Mouse (Mus musculus): ENCODE measurements around the gene Med25. TPM values are rescaled to one million over a fixed set of nuclear protein-coding genes. Genes with fewer than 3 reads are reported as not detected.
"Not testable (repeated sequence)": the region's sequence is repeated elsewhere in the genome, so short reads cannot be mapped to it uniquely, and the experiment has no call there.

Med25 gene
- polyA plus RNA-seq, 1 experiment from 2014 or later, result 220 TPM

- Histone ChIP-seq H3K4me1 (peaks cover 76% of the 10 kb centered on the region), H3K36me3 (peaks cover 59% of the 10 kb centered on the region), H3K9me3 (replicated peaks) (no peaks in the 10 kb centered on the region), H3K27ac (replicated peaks) (0 out of 2 replicates have a peak overlapping the region, but pooled peaks have one; percentile 95), H3K4me3 (peak overlapping the region; percentile 90), H3K27me3 (ENCODE audit: low read depth, poor library complexity, severe bottlenecking) (no peaks in the 10 kb centered on the region)
- no peak for DNase-seq (ENCODE audit: low spot score)
- 92% methylated on average over 7 of the region's 7 CpGs for WGBS
These were observed 2.3 kb downstream of the Med25 start for GRCm38 (mm10) chr7:44890180-44890579.

- Histone ChIP-seq H3K9me3 (replicated peaks) (no peaks in the 10 kb centered on the region), H3K27ac (replicated peaks) (no peak overlapping the region; the same call in 1 of the 2 replicates), H3K4me3 (0 out of 2 replicates have a peak overlapping the region, but pooled peaks have one; percentile 9), H3K4me1 (peaks cover 59% of the 10 kb centered on the region), H3K27me3 (ENCODE audit: low read depth, poor library complexity, severe bottlenecking) (no peaks in the 10 kb centered on the region), H3K36me3 (peaks cover 76% of the 10 kb centered on the region)
- 96% methylated on average over 13 of the region's 13 CpGs for WGBS
- no peak for DNase-seq (ENCODE audit: low spot score)
These were observed 4.0 kb downstream of the Med25 start for GRCm38 (mm10) chr7:44888256-44889105.

- Histone ChIP-seq H3K9me3 (replicated peaks) (no peaks in the 10 kb centered on the region), H3K36me3 (peaks cover 91% of the 10 kb centered on the region), H3K4me1 (peaks cover 53% of the 10 kb centered on the region), H3K27me3 (ENCODE audit: low read depth, poor library complexity, severe bottlenecking) (no peaks in the 10 kb centered on the region), H3K4me3 (no peak overlapping the region), H3K27ac (replicated peaks) (no peak overlapping the region)
- no peak for DNase-seq (ENCODE audit: low spot score)
- WGBS, result 91% methylated on average over 7 of the region's 7 CpGs
These were observed 5.5 kb downstream of the Med25 start for GRCm38 (mm10) chr7:44886964-44887363.

- H3K27ac ChIP-seq (replicated peaks), result no peak overlapping the region
- H3K27me3 ChIP-seq (ENCODE audit: low read depth, poor library complexity, severe bottlenecking), result no peaks in the 10 kb centered on the region
- H3K36me3 ChIP-seq, result peaks cover 100% of the 10 kb centered on the region
- H3K4me1 ChIP-seq, result peaks cover 34% of the 10 kb centered on the region
- DNase-seq (ENCODE audit: low spot score), result no peak
- 98% methylated on average over 5 of the region's 5 CpGs for WGBS
- no peak overlapping the region for H3K4me3 ChIP-seq
- no peaks in the 10 kb centered on the region for H3K9me3 ChIP-seq (replicated peaks)
These were observed 7.9 kb downstream of the Med25 start for GRCm38 (mm10) chr7:44884637-44885036.

GRCm38 (mm10) chr7:44883036-44883435 lies 9.5 kb downstream of the Med25 start:
- H3K4me3 ChIP-seq, result no peak overlapping the region
- WGBS, result 93% methylated on average over 3 of the region's 3 CpGs
- H3K36me3 ChIP-seq, result peaks cover 100% of the 10 kb centered on the region
- H3K4me1 ChIP-seq, result peaks cover 19% of the 10 kb centered on the region
- no peak overlapping the region for H3K27ac ChIP-seq (replicated peaks)
- no peaks in the 10 kb centered on the region for H3K27me3 ChIP-seq (ENCODE audit: low read depth, poor library complexity, severe bottlenecking)
- H3K9me3 ChIP-seq (replicated peaks), result no peaks in the 10 kb centered on the region
- DNase-seq (ENCODE audit: low spot score), result no peak

GRCm38 (mm10) chr7:44877833-44878232 lies 14.7 kb downstream of the Med25 start:
- Histone ChIP-seq H3K27ac (replicated peaks) (no peak overlapping the region), H3K4me3 (peak overlapping the region; percentile 20; the same call in 1 of the 2 replicates), H3K27me3 (ENCODE audit: low read depth, poor library complexity, severe bottlenecking) (no peaks in the 10 kb centered on the region), H3K9me3 (replicated peaks) (no peaks in the 10 kb centered on the region), H3K36me3 (peaks cover 75% of the 10 kb centered on the region), H3K4me1 (peaks cover 5% of the 10 kb centered on the region; the same call in 1 of the 2 replicates)
- no peak for DNase-seq (ENCODE audit: low spot score)
- 92% methylated on average over 14 of the region's 14 CpGs for WGBS

GRCm38 (mm10) chr7:44871774-44872173 lies 20.7 kb downstream of the Med25 start:
- H3K27me3 ChIP-seq (ENCODE audit: low read depth, poor library complexity, severe bottlenecking); DNase-seq (ENCODE audit: low spot score); H3K9me3 ChIP-seq (replicated peaks); H3K27ac ChIP-seq (replicated peaks); H3K4me3 ChIP-seq: not testable (repeated sequence)
- H3K36me3 ChIP-seq, result peaks cover 30% of the 10 kb centered on the region
- 93% methylated on average over 2 of the region's 2 CpGs for WGBS
- H3K4me1 ChIP-seq, result peaks cover 44% of the 10 kb centered on the region

- DNase-seq (ENCODE audit: low spot score), result no peak
- WGBS, result 60% methylated on average over 1 of the region's 1 CpGs
- Histone ChIP-seq H3K27ac (replicated peaks) (no peak overlapping the region), H3K9me3 (replicated peaks) (no peaks in the 10 kb centered on the region), H3K4me1 (peaks cover 50% of the 10 kb centered on the region), H3K4me3 (peak overlapping the region; percentile 16; the same call in 1 of the 2 replicates), H3K27me3 (ENCODE audit: low read depth, poor library complexity, severe bottlenecking) (no peaks in the 10 kb centered on the region), H3K36me3 (peaks cover 30% of the 10 kb centered on the region)
These were observed 21.3 kb downstream of the Med25 start for GRCm38 (mm10) chr7:44871181-44871580.

- Histone ChIP-seq H3K4me1 (peaks cover 56% of the 10 kb centered on the region), H3K9me3 (replicated peaks) (no peaks in the 10 kb centered on the region), H3K27me3 (ENCODE audit: low read depth, poor library complexity, severe bottlenecking) (no peaks in the 10 kb centered on the region), H3K27ac (replicated peaks) (peak overlapping the region; percentile 99), H3K4me3 (peak overlapping the region; percentile 98), H3K36me3 (peaks cover 30% of the 10 kb centered on the region)
- 84% methylated on average over 6 of the region's 6 CpGs for WGBS
- no peak for DNase-seq (ENCODE audit: low spot score)
These were observed 21.9 kb downstream of the Med25 start for GRCm38 (mm10) chr7:44870614-44871013.

- Histone ChIP-seq H3K9me3 (replicated peaks) (no peaks in the 10 kb centered on the region), H3K4me1 (peaks cover 62% of the 10 kb centered on the region), H3K27ac (replicated peaks) (peak within 1 kb of the TSS; percentile 99), H3K36me3 (peaks cover 34% of the 10 kb centered on the region), H3K4me3 (peak within 1 kb of the TSS; percentile 98), H3K27me3 (ENCODE audit: low read depth, poor library complexity, severe bottlenecking) (no peaks in the 10 kb centered on the region)
- peak; percentile 95 for DNase-seq (ENCODE audit: low spot score)
- WGBS, result 13% methylated on average over 29 of the region's 29 CpGs
These were observed 22.6 kb downstream of the Med25 start, which contains the start of gene Ptov1 for GRCm38 (mm10) chr7:44869697-44870528. Ptov1 (minus strand) TSS chr7:44869788.

- peaks cover 42% of the 10 kb centered on the region for H3K36me3 ChIP-seq
- no peaks in the 10 kb centered on the region for H3K27me3 ChIP-seq (ENCODE audit: low read depth, poor library complexity, severe bottlenecking)
- H3K9me3 ChIP-seq (replicated peaks), result no peaks in the 10 kb centered on the region
- H3K4me1 ChIP-seq, result peaks cover 62% of the 10 kb centered on the region
- H3K4me3 ChIP-seq, result peak overlapping the region; percentile 98
- DNase-seq (ENCODE audit: low spot score), result peak; percentile 79
- H3K27ac ChIP-seq (replicated peaks), result peak overlapping the region; percentile 99
- WGBS, result under 1% methylated on average over 105 of the region's 108 CpGs
These were observed 23.4 kb downstream of the Med25 start for GRCm38 (mm10) chr7:44868919-44869696.

GRCm38 (mm10) chr7:44868465-44868864 lies 24.0 kb downstream of the Med25 start:
- no peak for DNase-seq (ENCODE audit: low spot score)
- H3K27me3 ChIP-seq (ENCODE audit: low read depth, poor library complexity, severe bottlenecking), result no peaks in the 10 kb centered on the region
- H3K36me3 ChIP-seq, result peaks cover 48% of the 10 kb centered on the region
- 7% methylated on average over 16 of the region's 16 CpGs for WGBS
- H3K27ac ChIP-seq (replicated peaks), result peak overlapping the region; percentile 99
- H3K9me3 ChIP-seq (replicated peaks), result no peaks in the 10 kb centered on the region
- H3K4me3 ChIP-seq, result peak overlapping the region; percentile 98
- peaks cover 62% of the 10 kb centered on the region for H3K4me1 ChIP-seq
